Mouse (Mus musculus) embryonic facial prominence, embryonic 14.5 days (tissue): ENCODE data around the gene Pard3b. TPM values are rescaled to one million over a fixed set of nuclear protein-coding genes. Genes with fewer than 3 reads are reported as not detected.

ENCODE experiments used
- ATAC-seq: fragments of 200-750 bp; cut with Nextera tagmentation; 2 replicates; pipeline ENCODE4 v1.8.0; 2017; ENCODE audit warnings: low read depth, moderate number of reproducible peaks, moderate TSS enrichment
- DNase-seq: peaks from one replicate; pipeline ENCODE4 v3.0.0-alpha.2; 2015; ENCODE audit warnings: low spot score
- H3K27ac ChIP-seq: fragments of 300-500 bp; sonication (generic); replicated peaks from 2 replicates; pipeline ENCODE4 v1.5.1; 2014; ENCODE audit warnings: low read depth, mild to moderate bottlenecking, low read length, moderate library complexity
- H3K27me3 ChIP-seq: fragments of 300-500 bp; sonication (generic); replicated peaks from 2 replicates; pipeline ENCODE4 v1.6.1; 2014; ENCODE audit warnings: low read length; ENCODE audit not compliant: control insufficient read depth, insufficient read depth
- H3K36me3 ChIP-seq: fragments of 300-500 bp; sonication (generic); 2 replicates; pipeline ENCODE4 v1.6.1; 2014; ENCODE audit warnings: low read length, mixed read lengths; ENCODE audit not compliant: control insufficient read depth, insufficient read depth
- H3K4me1 ChIP-seq: fragments of 300-500 bp; sonication (generic); 2 replicates; pipeline ENCODE4 v1.6.1; 2014; ENCODE audit warnings: antibody characterized with exemption, low read length; ENCODE audit not compliant: control insufficient read depth, insufficient read depth
- H3K4me2 ChIP-seq: fragments of 300-500 bp; sonication (generic); 2 replicates; pipeline ENCODE4 v1.6.1; 2014; ENCODE audit warnings: low read depth, mild to moderate bottlenecking, low read length, moderate library complexity, mixed read lengths
- H3K4me3 ChIP-seq: fragments of 300-500 bp; sonication (generic); 2 replicates; pipeline ENCODE4 v1.5.1; 2014; ENCODE audit warnings: low read depth, mild to moderate bottlenecking, low read length
- H3K9ac ChIP-seq: fragments of 300-500 bp; sonication (generic); 2 replicates; pipeline ENCODE4 v1.6.1; 2014; ENCODE audit warnings: low read depth, mild to moderate bottlenecking, low read length, moderate library complexity, mixed read lengths
- H3K9me3 ChIP-seq: fragments of 300-500 bp; sonication (generic); 2 replicates; pipeline ENCODE4 v1.6.1; 2016; ENCODE audit warnings: low read length; ENCODE audit not compliant: control insufficient read depth
- WGBS: fragments of 180-500 bp; shearing (Covaris S2); extraction: QIAGEN DNeasy Blood & Tissue Kit; methylation state at CpG from one replicate; pipeline ENCODE4 v1.1.7; 2014; 5-methylcytosine and 5-hydroxymethylcytosine counted together
- polyA plus RNA-seq: library from polyadenylated mRNA; unstranded; fragments of >200 nt; fragmentation: Nextera tagmentation; extraction: Ambion mirVana; gene quantifications from 2 replicates; pipeline ENCODE4 v1.2.1, GENCODE M21; 2014

The Pard3b gene
- polyA plus RNA-seq, 1 experiment from 2014 or later, result 17.6 TPM

DNA sequence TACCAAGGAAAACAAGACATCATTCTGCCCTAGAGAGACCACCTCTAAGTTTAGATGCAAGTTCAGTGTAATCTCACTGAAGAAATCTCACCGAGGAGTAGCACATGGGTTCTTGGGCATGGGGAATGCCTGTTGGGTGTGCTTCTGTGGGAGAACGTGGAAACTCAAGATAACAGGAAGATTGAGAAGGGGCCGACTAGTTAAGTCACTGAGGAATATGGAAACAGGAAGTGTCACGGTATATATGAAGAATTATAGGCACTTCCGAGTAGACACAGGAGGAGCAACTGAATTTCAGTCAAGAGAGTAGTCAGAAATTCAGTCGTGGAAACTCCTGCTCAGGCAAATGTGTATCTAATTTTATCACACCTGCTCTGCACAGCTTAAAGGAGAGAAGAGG is 644.2 kb downstream of the Pard3b start:
- ATAC-seq (no peak), DNase-seq (no peak)
- H3K9me3 ChIP-seq, result no peaks in the 10 kb centered on the region
- H3K4me1 ChIP-seq, result no peaks in the 10 kb centered on the region
- no peaks in the 10 kb centered on the region for H3K27me3 ChIP-seq
- no peak overlapping the region for H3K27ac ChIP-seq
- 76% methylated on average over 6 of the region's 6 CpGs for WGBS
- H3K9ac ChIP-seq, result no peak overlapping the region
- no peaks in the 10 kb centered on the region for H3K36me3 ChIP-seq
- H3K4me2 ChIP-seq, result no peak overlapping the region
- no peak overlapping the region for H3K4me3 ChIP-seq

DNA sequence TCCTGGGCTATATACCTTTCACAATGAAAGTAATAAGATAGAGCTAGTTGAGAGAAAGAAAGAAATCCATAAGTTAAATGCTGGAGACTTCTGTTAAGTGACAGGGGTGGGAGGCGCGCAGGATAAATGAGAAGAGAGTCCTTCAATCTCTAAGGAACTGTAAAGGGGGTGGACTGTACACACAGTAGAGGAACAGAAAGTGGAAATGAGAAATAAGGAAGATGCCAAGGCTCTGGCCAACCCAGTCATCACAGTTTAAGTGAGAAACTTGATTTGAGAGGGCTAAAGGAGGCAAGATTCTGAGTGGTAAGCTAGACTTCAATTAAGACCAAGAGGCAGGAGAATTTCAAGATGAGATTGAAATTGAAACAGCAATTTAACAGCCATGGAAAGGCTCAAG is 645.0 kb downstream of the Pard3b start:
- no peak overlapping the region for H3K27ac ChIP-seq
- no peak overlapping the region for H3K4me3 ChIP-seq
- H3K9me3 ChIP-seq, result no peaks in the 10 kb centered on the region
- DNase-seq (no peak), ATAC-seq (no peak)
- no peaks in the 10 kb centered on the region for H3K36me3 ChIP-seq
- WGBS, result 90% methylated on average over 2 of the region's 2 CpGs
- no peaks in the 10 kb centered on the region for H3K4me1 ChIP-seq
- H3K27me3 ChIP-seq, result no peaks in the 10 kb centered on the region
- no peak overlapping the region for H3K9ac ChIP-seq
- H3K4me2 ChIP-seq, result no peak overlapping the region

DNA sequence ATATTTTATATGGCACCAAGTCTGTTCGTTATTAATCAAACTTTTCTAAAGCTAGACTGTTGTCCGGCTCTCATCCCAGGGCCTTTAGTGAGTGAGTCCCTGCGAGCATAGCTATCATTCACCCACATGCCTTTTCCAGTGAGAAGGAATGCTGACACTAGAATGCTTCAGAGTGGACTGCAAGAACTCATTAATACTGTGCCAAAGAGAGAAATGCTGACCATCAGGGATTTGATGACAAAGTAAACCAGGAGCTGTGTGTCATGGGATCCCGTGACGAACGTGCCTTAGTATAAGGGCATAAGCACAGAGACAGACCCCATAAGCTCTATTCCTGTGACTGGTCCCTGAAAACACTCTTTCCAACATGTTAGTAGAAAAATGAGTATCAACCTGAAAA is 670.8 kb downstream of the Pard3b start:
- H3K4me3 ChIP-seq, result no peak overlapping the region
- no peaks in the 10 kb centered on the region for H3K36me3 ChIP-seq
- 83% methylated on average over 6 of the region's 6 CpGs for WGBS
- no peaks in the 10 kb centered on the region for H3K27me3 ChIP-seq
- H3K9ac ChIP-seq, result no peak overlapping the region
- no peak overlapping the region for H3K27ac ChIP-seq
- DNase-seq (no peak), ATAC-seq (no peak)
- no peak overlapping the region for H3K4me2 ChIP-seq
- no peaks in the 10 kb centered on the region for H3K9me3 ChIP-seq
- H3K4me1 ChIP-seq, result no peaks in the 10 kb centered on the region

DNA sequence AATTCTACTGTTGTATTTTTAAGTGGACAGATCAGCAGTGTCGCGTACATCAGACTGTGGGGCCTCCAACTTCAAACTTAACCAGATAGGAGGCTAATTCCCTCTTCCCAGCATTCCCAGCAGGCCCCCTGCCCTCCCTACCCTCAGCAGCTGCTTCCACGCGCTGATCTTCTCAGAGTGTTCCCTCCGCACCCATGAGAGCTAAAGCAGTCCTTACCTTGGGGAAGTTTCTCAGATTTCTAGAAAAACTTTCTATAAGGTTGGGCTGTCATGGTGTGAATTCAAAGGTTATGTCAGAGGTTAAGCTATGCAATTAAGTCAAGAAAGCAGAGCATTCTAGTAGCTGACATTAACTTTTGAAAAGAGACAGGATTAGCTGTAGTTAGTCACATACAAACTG is 686.6 kb downstream of the Pard3b start:
- Histone ChIP-seq H3K27ac (no peak overlapping the region), H3K4me2 (no peak overlapping the region), H3K9me3 (no peaks in the 10 kb centered on the region), H3K27me3 (no peaks in the 10 kb centered on the region), H3K4me1 (no peaks in the 10 kb centered on the region), H3K9ac (no peak overlapping the region), H3K4me3 (no peak overlapping the region), H3K36me3 (no peaks in the 10 kb centered on the region)
- ATAC-seq (no peak; the same call in 1 of the 2 replicates), DNase-seq (no peak)
- WGBS, result 36% methylated on average over 5 of the region's 5 CpGs

DNA sequence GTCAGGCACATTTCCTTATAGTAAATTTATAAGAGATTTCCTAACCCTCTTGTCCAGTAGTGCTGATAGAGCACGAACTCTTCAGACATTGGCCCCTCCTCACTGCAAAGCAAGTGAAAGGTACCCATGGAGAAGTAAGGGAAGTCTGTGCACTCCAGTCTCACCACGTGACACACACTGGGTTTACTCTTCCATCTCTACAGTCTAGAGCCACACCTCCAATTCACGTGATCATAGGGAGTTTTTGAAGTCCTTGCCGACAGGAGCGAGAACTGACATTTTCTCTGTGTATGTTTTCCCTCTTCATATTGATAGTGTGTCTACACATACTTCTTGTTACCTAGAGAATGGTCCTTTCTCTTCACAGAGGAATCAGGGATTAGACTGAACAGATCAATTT is 689.1 kb downstream of the Pard3b start:
- Histone ChIP-seq H3K4me3 (no peak overlapping the region), H3K9me3 (no peaks in the 10 kb centered on the region), H3K9ac (no peak overlapping the region), H3K4me1 (no peaks in the 10 kb centered on the region), H3K27ac (no peak overlapping the region), H3K36me3 (no peaks in the 10 kb centered on the region), H3K27me3 (no peaks in the 10 kb centered on the region), H3K4me2 (no peak overlapping the region)
- WGBS, result 85% methylated on average over 5 of the region's 5 CpGs
- no peak for DNase-seq
- ATAC-seq, result no peak

DNA sequence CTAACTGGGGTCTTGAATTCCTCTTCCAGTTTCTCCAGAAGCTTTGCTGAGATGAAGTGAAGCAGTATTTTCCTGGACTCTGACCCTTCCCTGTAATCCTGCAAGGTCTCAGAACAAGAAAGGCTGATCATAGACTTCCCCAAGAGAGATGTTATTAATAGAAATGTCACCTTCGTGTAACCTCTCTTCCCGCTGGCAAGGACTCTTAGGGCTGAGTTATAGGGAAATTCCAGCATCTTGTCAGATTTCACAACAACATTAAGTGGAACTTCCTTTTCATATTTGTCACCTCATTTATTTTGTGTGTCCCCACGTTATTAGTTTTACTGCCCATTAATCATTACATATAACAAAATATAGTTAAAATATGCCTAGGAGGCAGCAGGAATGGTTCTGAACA is 690.2 kb downstream of the Pard3b start:
- ATAC-seq (no peak), DNase-seq (no peak)
- Histone ChIP-seq H3K36me3 (no peaks in the 10 kb centered on the region), H3K9ac (no peak overlapping the region), H3K4me2 (no peak overlapping the region), H3K4me1 (no peaks in the 10 kb centered on the region), H3K9me3 (no peaks in the 10 kb centered on the region), H3K4me3 (no peak overlapping the region), H3K27ac (no peak overlapping the region), H3K27me3 (no peaks in the 10 kb centered on the region)
- 47% methylated on average over 3 of the region's 3 CpGs for WGBS

DNA sequence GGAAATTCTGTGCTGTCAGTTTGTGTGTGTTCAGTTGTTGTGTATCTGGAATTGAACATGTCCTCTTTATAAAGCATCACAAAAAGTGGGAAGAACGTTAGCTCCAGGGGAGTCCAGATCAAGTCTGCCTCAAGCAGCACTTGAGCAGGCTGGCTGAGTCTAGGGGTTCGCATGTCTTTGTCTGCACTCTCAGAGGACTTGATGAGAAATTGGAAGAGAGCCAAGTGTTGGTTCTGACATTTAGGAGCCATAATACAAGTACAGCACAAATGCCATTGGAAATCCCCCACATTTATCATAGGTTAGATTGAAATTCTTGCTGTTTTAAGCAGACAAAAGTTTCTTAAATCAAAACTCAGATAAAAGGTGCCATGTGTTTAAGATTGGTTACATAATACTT is 694.4 kb downstream of the Pard3b start:
- no peak overlapping the region for H3K4me2 ChIP-seq
- no peaks in the 10 kb centered on the region for H3K4me1 ChIP-seq
- WGBS, result 25% methylated on average over 2 of the region's 2 CpGs
- ATAC-seq (no peak), DNase-seq (peak; percentile 40)
- H3K9ac ChIP-seq, result no peak overlapping the region
- no peak overlapping the region for H3K27ac ChIP-seq
- no peaks in the 10 kb centered on the region for H3K36me3 ChIP-seq
- no peaks in the 10 kb centered on the region for H3K9me3 ChIP-seq
- no peaks in the 10 kb centered on the region for H3K27me3 ChIP-seq
- no peak overlapping the region for H3K4me3 ChIP-seq

DNA sequence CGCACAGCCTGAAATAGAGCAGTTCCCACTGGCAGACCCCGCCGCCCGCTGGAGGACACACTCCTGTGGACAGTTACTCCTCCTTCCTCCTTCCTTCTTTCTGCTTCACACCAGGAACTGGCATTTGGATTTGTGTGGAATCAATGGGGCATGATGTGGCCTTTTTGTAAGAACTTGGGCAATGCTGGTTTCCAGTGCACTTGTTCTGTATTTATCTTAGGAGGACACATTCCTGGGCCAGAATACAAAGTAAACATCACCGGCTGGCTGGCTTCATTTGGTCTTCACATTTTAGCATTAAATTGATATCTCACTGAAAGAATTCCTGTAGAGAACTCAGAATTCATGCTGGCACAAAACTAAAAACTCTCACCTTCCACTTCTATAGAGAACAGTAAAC is 695.6 kb downstream of the Pard3b start:
- DNase-seq (no peak), ATAC-seq (no peak)
- Histone ChIP-seq H3K4me1 (no peaks in the 10 kb centered on the region), H3K9ac (no peak overlapping the region), H3K27ac (no peak overlapping the region), H3K4me3 (no peak overlapping the region), H3K4me2 (no peak overlapping the region), H3K9me3 (no peaks in the 10 kb centered on the region), H3K27me3 (no peaks in the 10 kb centered on the region), H3K36me3 (no peaks in the 10 kb centered on the region)
- 87% methylated on average over 5 of the region's 5 CpGs for WGBS

DNA sequence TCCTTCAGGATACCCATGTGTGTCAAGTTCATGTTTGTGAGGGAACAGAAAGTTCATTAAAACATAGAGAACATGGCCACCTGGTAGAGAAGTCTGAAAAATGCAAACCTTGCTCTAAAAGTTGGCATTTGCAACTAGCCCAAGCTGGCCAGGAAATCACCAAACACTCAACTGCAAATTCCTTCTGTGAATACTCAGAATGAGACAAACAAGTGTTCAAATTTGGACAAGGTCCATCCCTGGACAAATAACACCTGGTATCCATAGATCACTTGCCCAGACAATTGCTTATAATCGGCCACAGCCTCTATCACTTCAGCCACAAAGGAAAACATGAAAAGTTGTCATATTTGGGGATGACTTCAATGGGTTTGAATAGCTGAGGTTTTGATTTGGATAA is 701.6 kb downstream of the Pard3b start:
- no peak for ATAC-seq
- no peaks in the 10 kb centered on the region for H3K27me3 ChIP-seq
- no peak overlapping the region for H3K9ac ChIP-seq
- H3K4me3 ChIP-seq, result no peak overlapping the region
- WGBS, result 68% methylated on average over 1 of the region's 1 CpGs
- no peak overlapping the region for H3K27ac ChIP-seq
- H3K9me3 ChIP-seq, result no peaks in the 10 kb centered on the region
- H3K36me3 ChIP-seq, result no peaks in the 10 kb centered on the region
- H3K4me2 ChIP-seq, result no peak overlapping the region
- no peaks in the 10 kb centered on the region for H3K4me1 ChIP-seq
- no peak for DNase-seq
